Mouse (Mus musculus): ENCODE measurements at regions not wholly inside any gene's neighbourhood (a gene's known extent, or its start where the extent isn't known, plus 50 kb on each side); places are given as distances from the start of the nearest gene placed in this dataset.

GRCm38 (mm10) chr8:89316566-89317175, 272.7 kb upstream of the Sall1 start:
- Histone ChIP-seq H3K36me3 (ENCODE audit: insufficient read depth) (no peaks in the 10 kb centered on the region), H3K9me3 (ENCODE audit: low read length) (no peaks in the 10 kb centered on the region), H3K4me1 (ENCODE audit: insufficient read depth) (no peaks in the 10 kb centered on the region), H3K27ac (ENCODE audit: low read depth, low read length) (no peak overlapping the region), H3K4me3 (ENCODE audit: low read depth, low read length) (no peak overlapping the region), H3K9ac (no peak overlapping the region), H3K27me3 (ENCODE audit: insufficient read depth, low read length) (0 out of 2 replicates have a peak, but pooled peaks cover 2% of the 10 kb centered on the region), H3K4me2 (ENCODE audit: low read depth) (no peak overlapping the region; the same call in 1 of the 2 replicates)
- WGBS, result 40% methylated on average over 12 of the region's 12 CpGs
- TF ChIP-seq CTCF (IDR thresholded peaks at IDR 0.05; ENCODE audit: low read depth), result no peak
- DNase-seq, result no peak
- ATAC-seq, result no peak

GRCm38 (mm10) chr8:89314907-89315306, 270.9 kb upstream of the Sall1 start:
- Histone ChIP-seq H3K36me3 (ENCODE audit: insufficient read depth) (no peaks in the 10 kb centered on the region), H3K9ac (no peak overlapping the region), H3K4me1 (ENCODE audit: insufficient read depth) (no peaks in the 10 kb centered on the region), H3K4me2 (ENCODE audit: low read depth) (no peak overlapping the region), H3K9me3 (ENCODE audit: low read length) (no peaks in the 10 kb centered on the region), H3K27ac (ENCODE audit: low read depth, low read length) (no peak overlapping the region), H3K27me3 (ENCODE audit: insufficient read depth, low read length) (0 out of 2 replicates have a peak, but pooled peaks cover 7% of the 10 kb centered on the region), H3K4me3 (ENCODE audit: low read depth, low read length) (no peak overlapping the region)
- 63% methylated on average over 3 of the region's 3 CpGs for WGBS
- DNase-seq (no peak), ATAC-seq (no peak)
- no peak for TF ChIP-seq CTCF (IDR thresholded peaks at IDR 0.05; ENCODE audit: low read depth)

- TF ChIP-seq CTCF (IDR thresholded peaks at IDR 0.05; ENCODE audit: low read depth), result no peak
- no peaks in the 10 kb centered on the region for H3K36me3 ChIP-seq (ENCODE audit: insufficient read depth)
- H3K27me3 ChIP-seq (ENCODE audit: insufficient read depth, low read length), result peaks cover 7% of the 10 kb centered on the region; the same call in 1 of the 2 replicates
- 11% methylated on average over 5 of the region's 5 CpGs for WGBS
- H3K27ac ChIP-seq (ENCODE audit: low read depth, low read length), result no peak overlapping the region
- no peak overlapping the region for H3K9ac ChIP-seq
- H3K4me3 ChIP-seq (ENCODE audit: low read depth, low read length), result no peak overlapping the region
- no peak overlapping the region for H3K4me2 ChIP-seq (ENCODE audit: low read depth)
- DNase-seq, result no peak
- H3K9me3 ChIP-seq (ENCODE audit: low read length), result no peaks in the 10 kb centered on the region
- ATAC-seq, result no peak
- no peaks in the 10 kb centered on the region for H3K4me1 ChIP-seq (ENCODE audit: insufficient read depth)
Observed at GRCm38 (mm10) chr8:89310696-89311214, 266.8 kb upstream of the Sall1 start.

GRCm38 (mm10) chr8:89309591-89309990, 265.6 kb upstream of the Sall1 start:
- Histone ChIP-seq H3K9me3 (ENCODE audit: low read length) (no peaks in the 10 kb centered on the region), H3K36me3 (ENCODE audit: insufficient read depth) (no peaks in the 10 kb centered on the region), H3K4me2 (ENCODE audit: low read depth) (no peak overlapping the region), H3K4me1 (ENCODE audit: insufficient read depth) (no peaks in the 10 kb centered on the region), H3K27me3 (ENCODE audit: insufficient read depth, low read length) (peaks cover 7% of the 10 kb centered on the region; the same call in 1 of the 2 replicates), H3K9ac (no peak overlapping the region), H3K27ac (ENCODE audit: low read depth, low read length) (no peak overlapping the region), H3K4me3 (ENCODE audit: low read depth, low read length) (no peak overlapping the region)
- no peak for TF ChIP-seq CTCF (IDR thresholded peaks at IDR 0.05; ENCODE audit: low read depth)
- ATAC-seq (no peak), DNase-seq (no peak)
- 8% methylated on average over 4 of the region's 4 CpGs for WGBS

GRCm38 (mm10) chr8:89308950-89309349, 265.0 kb upstream of the Sall1 start:
- no peaks in the 10 kb centered on the region for H3K36me3 ChIP-seq (ENCODE audit: insufficient read depth)
- H3K4me1 ChIP-seq (ENCODE audit: insufficient read depth), result no peaks in the 10 kb centered on the region
- no peak overlapping the region for H3K9ac ChIP-seq
- no peak overlapping the region for H3K4me3 ChIP-seq (ENCODE audit: low read depth, low read length)
- H3K27me3 ChIP-seq (ENCODE audit: insufficient read depth, low read length), result peaks cover 7% of the 10 kb centered on the region; the same call in 1 of the 2 replicates
- DNase-seq, result no peak
- WGBS, result 12% methylated on average over 5 of the region's 5 CpGs
- 0 out of 2 replicates have a peak overlapping the region, but pooled peaks have one; percentile 29 for H3K27ac ChIP-seq (ENCODE audit: low read depth, low read length)
- no peak for TF ChIP-seq CTCF (IDR thresholded peaks at IDR 0.05; ENCODE audit: low read depth)
- no peak for ATAC-seq
- no peaks in the 10 kb centered on the region for H3K9me3 ChIP-seq (ENCODE audit: low read length)
- no peak overlapping the region for H3K4me2 ChIP-seq (ENCODE audit: low read depth)

- ATAC-seq, result no peak
- Histone ChIP-seq H3K9me3 (ENCODE audit: low read length) (no peaks in the 10 kb centered on the region), H3K27ac (ENCODE audit: low read depth, low read length) (0 out of 2 replicates have a peak overlapping the region, but pooled peaks have one; percentile 40), H3K4me3 (ENCODE audit: low read depth, low read length) (no peak overlapping the region), H3K4me2 (ENCODE audit: low read depth) (no peak overlapping the region), H3K27me3 (ENCODE audit: insufficient read depth, low read length) (peaks cover 7% of the 10 kb centered on the region; the same call in 1 of the 2 replicates), H3K36me3 (ENCODE audit: insufficient read depth) (no peaks in the 10 kb centered on the region), H3K4me1 (ENCODE audit: insufficient read depth) (no peaks in the 10 kb centered on the region), H3K9ac (no peak overlapping the region)
- peak; percentile 41 for DNase-seq
- WGBS, result 16% methylated on average over 8 of the region's 8 CpGs
- TF ChIP-seq CTCF (IDR thresholded peaks at IDR 0.05; ENCODE audit: low read depth), result no peak
Observed at GRCm38 (mm10) chr8:89308532-89308931, 264.6 kb upstream of the Sall1 start.

- Histone ChIP-seq H3K27me3 (ENCODE audit: insufficient read depth, low read length) (peaks cover 7% of the 10 kb centered on the region; the same call in 1 of the 2 replicates), H3K27ac (ENCODE audit: low read depth, low read length) (no peak overlapping the region), H3K36me3 (ENCODE audit: insufficient read depth) (no peaks in the 10 kb centered on the region), H3K4me3 (ENCODE audit: low read depth, low read length) (no peak overlapping the region), H3K9me3 (ENCODE audit: low read length) (no peaks in the 10 kb centered on the region), H3K9ac (no peak overlapping the region), H3K4me2 (ENCODE audit: low read depth) (no peak overlapping the region), H3K4me1 (ENCODE audit: insufficient read depth) (no peaks in the 10 kb centered on the region)
- no peak for TF ChIP-seq CTCF (IDR thresholded peaks at IDR 0.05; ENCODE audit: low read depth)
- 29% methylated on average over 10 of the region's 10 CpGs for WGBS
- ATAC-seq (no peak), DNase-seq (no peak)
Observed at GRCm38 (mm10) chr8:89307601-89308000, 263.6 kb upstream of the Sall1 start.

All from forebrain, postnatal 0 days (tissue).